Mouse (Mus musculus) limb, embryonic 14.5 days (tissue): ENCODE data around the gene Frmd8. TPM values are rescaled to one million over a fixed set of nuclear protein-coding genes. Genes with fewer than 3 reads are reported as not detected.

Experiments used
- ATAC-seq: fragments of 200-750 bp; cut with Nextera tagmentation; 2 replicates; pipeline ENCODE4 v1.8.0; 2017; ENCODE audit warnings: low read depth, moderate number of reproducible peaks, moderate TSS enrichment; ENCODE audit not compliant: low FRiP score
- DNase-seq: peaks from one replicate; pipeline ENCODE4 v3.0.0-alpha.2; 2015; ENCODE audit warnings: low spot score
- H3K27ac ChIP-seq: fragments of 300-500 bp; sonication (generic); replicated peaks from 2 replicates; pipeline ENCODE4 v1.5.1; 2014; ENCODE audit warnings: low read depth, mild to moderate bottlenecking, low read length, moderate library complexity, mixed read lengths
- H3K27me3 ChIP-seq: fragments of 300-500 bp; sonication (generic); 2 replicates; pipeline ENCODE4 v1.6.1; 2014; ENCODE audit warnings: low read length, mixed read lengths; ENCODE audit not compliant: control insufficient read depth, insufficient read depth
- H3K36me3 ChIP-seq: fragments of 300-500 bp; sonication (generic); 2 replicates; pipeline ENCODE4 v1.6.1; 2014; ENCODE audit warnings: mild to moderate bottlenecking, low read length, moderate library complexity, mixed read lengths; ENCODE audit not compliant: control insufficient read depth, insufficient read depth
- H3K4me1 ChIP-seq: fragments of 300-500 bp; sonication (generic); 2 replicates; pipeline ENCODE4 v1.6.1; 2014; ENCODE audit warnings: antibody characterized with exemption, low read length, mixed read lengths; ENCODE audit not compliant: control insufficient read depth, insufficient read depth
- H3K4me2 ChIP-seq: fragments of 300-500 bp; sonication (generic); replicated peaks from 2 replicates; pipeline ENCODE4 v1.6.1; 2014; ENCODE audit warnings: low read depth, mild to moderate bottlenecking, low read length, moderate library complexity; ENCODE audit not compliant: severe bottlenecking
- H3K4me3 ChIP-seq: fragments of 300-500 bp; sonication (generic); replicated peaks from 2 replicates; pipeline ENCODE4 v1.5.1; 2014; ENCODE audit warnings: low read length
- H3K9ac ChIP-seq: fragments of 300-500 bp; sonication (generic); 2 replicates; pipeline ENCODE4 v1.6.1; 2014; ENCODE audit warnings: mild to moderate bottlenecking, low read depth, low read length, moderate library complexity; ENCODE audit not compliant: severe bottlenecking
- H3K9me3 ChIP-seq: fragments of 300-500 bp; sonication (generic); 2 replicates; pipeline ENCODE4 v1.6.1; 2016; ENCODE audit warnings: low read length; ENCODE audit not compliant: control insufficient read depth
- POLR2A ChIP-seq: fragments of 200-500 bp; IDR thresholded peaks from 2 replicates; pipeline ENCODE4 v1.8.0; 2012; ENCODE audit warnings: inconsistent platforms, mild to moderate bottlenecking, moderate library complexity, borderline replicate concordance; ENCODE audit not compliant: insufficient read depth, insufficient read length; ENCODE audit errors: extremely low read depth
- WGBS: fragments of 180-500 bp; shearing (Covaris S2); extraction: QIAGEN DNeasy Blood & Tissue Kit; methylation state at CpG from one replicate; pipeline ENCODE4 v1.1.7; 2014; 5-methylcytosine and 5-hydroxymethylcytosine counted together
- polyA plus RNA-seq, 2 experiments: library from polyadenylated mRNA; depleted of rRNA in 1 of 2; stranded (reverse) in 1 of 2; unstranded in 1 of 2; fragments of >200 nt; fragmentation: Nextera tagmentation in 1 of 2; extraction: Ambion mirVana in 1 of 2; gene quantifications; 2 replicates each; pipeline versions ENCODE4 v1.2.1 to v1.2.3; 2012 to 2014

The Frmd8 gene
- polyA plus RNA-seq, 2 experiments = 22.7 TPM

- 95% methylated on average over 5 of the region's 5 CpGs for WGBS
- no peak for TF ChIP-seq POLR2A
- ATAC-seq = no peak
Measured at GRCm38 (mm10) chr19:5825901-5826730, 49.0 kb downstream of the Frmd8 start.

GRCm38 (mm10) chr19:5824826-5825617 is 50.1 kb downstream of the Frmd8 start:
- no peaks in the 10 kb centered on the region for H3K36me3 ChIP-seq
- DNase-seq (no peak), ATAC-seq (no peak)
- no peaks in the 10 kb centered on the region for H3K27me3 ChIP-seq
- no peak overlapping the region for H3K9ac ChIP-seq
- no peak overlapping the region for H3K4me2 ChIP-seq
- WGBS = 70% methylated on average over 10 of the region's 10 CpGs
- peaks cover 30% of the 10 kb centered on the region for H3K4me1 ChIP-seq
- TF ChIP-seq POLR2A = no peak
- no peak overlapping the region for H3K4me3 ChIP-seq
- H3K27ac ChIP-seq = no peak overlapping the region
- H3K9me3 ChIP-seq = no peaks in the 10 kb centered on the region

More at GRCm38 (mm10) chr19:5825901-5826730, 49.0 kb downstream of the Frmd8 start:
- no peak overlapping the region for H3K4me3 ChIP-seq
- no peak overlapping the region for H3K4me2 ChIP-seq
- H3K27ac ChIP-seq = no peak overlapping the region
- no peak overlapping the region for H3K9ac ChIP-seq
- no peak for DNase-seq
- H3K36me3 ChIP-seq = no peaks in the 10 kb centered on the region
- H3K27me3 ChIP-seq = no peaks in the 10 kb centered on the region
- H3K9me3 ChIP-seq = no peaks in the 10 kb centered on the region
- H3K4me1 ChIP-seq = peaks cover 30% of the 10 kb centered on the region

DNA sequence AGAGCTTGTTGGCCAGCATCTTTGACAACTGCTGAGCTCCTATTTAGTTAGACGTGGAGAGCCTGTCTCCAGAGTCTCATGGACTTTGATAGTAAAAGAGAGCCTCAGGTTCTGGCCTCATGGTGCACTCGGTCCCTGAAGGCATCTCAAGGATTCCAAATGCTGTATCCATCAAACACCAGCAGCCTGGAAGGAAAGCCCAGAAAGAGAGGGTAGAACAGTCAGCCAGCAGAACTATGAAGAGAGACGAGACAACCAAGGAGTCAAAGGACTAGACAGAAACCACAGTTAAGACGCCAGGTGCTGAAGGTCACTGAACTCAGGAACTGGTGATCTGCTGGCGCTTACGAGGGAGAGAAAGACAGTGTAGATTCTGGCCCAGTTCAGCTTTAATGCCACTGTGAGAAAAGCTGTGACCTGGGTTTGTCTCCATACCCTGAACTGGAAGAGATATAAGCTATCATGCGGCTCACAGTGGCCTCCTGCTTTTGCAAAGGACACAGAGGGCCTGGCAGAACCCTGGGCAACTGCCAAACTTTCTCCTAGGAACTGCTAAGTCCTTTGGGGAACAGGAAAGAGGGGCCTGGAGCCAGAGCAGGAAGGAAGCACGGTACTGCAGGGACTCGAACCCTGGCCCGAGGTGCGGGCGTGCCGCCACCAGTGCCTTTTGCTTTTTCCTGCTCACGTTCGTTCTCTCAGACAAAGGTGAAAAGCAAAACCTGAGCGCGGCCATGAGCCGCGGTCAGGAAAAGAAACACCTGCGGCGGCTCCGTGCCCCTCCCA is 50.8 kb downstream of the Frmd8 start:
- 69% methylated on average over 22 of the region's 22 CpGs for WGBS
- Histone ChIP-seq H3K27me3 (no peaks in the 10 kb centered on the region), H3K4me1 (peaks cover 30% of the 10 kb centered on the region), H3K9me3 (no peaks in the 10 kb centered on the region), H3K4me3 (no peak overlapping the region), H3K36me3 (no peaks in the 10 kb centered on the region), H3K27ac (no peak overlapping the region), H3K4me2 (no peak overlapping the region), H3K9ac (no peak overlapping the region)
- no peak for DNase-seq
- no peak for ATAC-seq
- no peak for TF ChIP-seq POLR2A

DNA sequence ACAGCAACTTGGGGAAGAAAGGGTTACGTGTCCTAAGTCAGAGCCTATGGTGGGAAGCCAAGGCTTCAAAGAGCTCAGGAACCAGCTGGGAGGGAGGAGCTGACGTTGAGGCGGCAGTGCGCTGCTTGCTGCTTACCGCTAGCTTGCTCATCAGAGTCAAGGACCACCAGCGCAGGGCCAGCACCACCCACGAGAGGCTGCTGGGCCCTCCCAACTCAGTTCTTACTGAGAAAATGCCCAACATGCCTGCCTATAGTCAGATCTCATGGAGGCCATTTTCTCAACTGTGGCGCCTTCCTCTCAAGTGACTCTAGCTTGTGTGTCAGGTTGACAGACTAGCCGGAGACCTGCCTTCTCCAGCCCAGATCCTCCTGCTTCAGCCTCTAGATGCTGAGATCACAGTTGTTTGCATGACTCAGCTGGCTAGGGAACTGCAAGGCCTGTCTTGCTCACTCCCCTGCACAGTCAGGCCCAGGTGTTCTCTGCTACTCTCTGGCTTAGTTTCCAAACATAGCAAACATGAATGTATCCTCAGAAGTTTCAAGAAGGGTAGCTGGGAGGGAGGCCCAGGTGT is 51.7 kb downstream of the Frmd8 start:
- H3K4me3 ChIP-seq = no peak overlapping the region

More for the DNA sequence above, 51.7 kb downstream of the Frmd8 start:
- Histone ChIP-seq H3K27ac (no peak overlapping the region; the same call in 1 of the 2 replicates), H3K27me3 (no peaks in the 10 kb centered on the region), H3K4me2 (no peak overlapping the region), H3K4me1 (peaks cover 30% of the 10 kb centered on the region), H3K9ac (no peak overlapping the region), H3K9me3 (no peaks in the 10 kb centered on the region), H3K36me3 (no peaks in the 10 kb centered on the region)
- ATAC-seq (peak; percentile 70), DNase-seq (peak; percentile 79)
- WGBS = 19% methylated on average over 9 of the region's 9 CpGs
- no peak for TF ChIP-seq POLR2A
